Mouse (Mus musculus): Measurements from ENCODE around the gene Lmntd1. TPM values are rescaled to one million over a fixed set of nuclear protein-coding genes. Genes with fewer than 3 reads are reported as not detected.
A peak's percentile ranks its signal among the peaks of the same experiment; 100 is the strongest.

The Lmntd1 gene
- total and polyA plus RNA-seq, 3 experiments = 0.08 to 0.43 (median 0.26) TPM

GRCm38 (mm10) chr6:145530464-145530863, 83.7 kb downstream of the Lmntd1 start:
- in situ Hi-C loops (cut with MboI; ENCODE audit: low pct_ligation_motif_present, low pct_unique_long_range_greater_than_20kb, low sequenced_read_pairs) = no loop called here

GRCm38 (mm10) chr6:145523337-145523736, 90.8 kb downstream of the Lmntd1 start:
- H3K36me3 ChIP-seq (replicated peaks in 1 of 2; ENCODE audit: control insufficient read depth in 1 of 2, insufficient read depth in 1 of 2, low read length in 1 of 2) = no peaks in the 10 kb centered on the region
- H3K27me3 ChIP-seq (replicated peaks) = no peaks in the 10 kb centered on the region
- no peak overlapping the region for H3K4me3 ChIP-seq (replicated peaks in 1 of 3; ENCODE audit: low read depth in 2 of 3, low read length in 2 of 3, poor library complexity in 1 of 3)
- peaks cover 7% of the 10 kb centered on the region for H3K9me3 ChIP-seq (replicated peaks; ENCODE audit: low read length)
- no peak overlapping the region for H3K27ac ChIP-seq (ENCODE audit: insufficient read depth, low read depth)
- TF ChIP-seq EP300 (IDR thresholded peaks at IDR 0.05; ENCODE audit: low read length) (no peak), JUND (conservative IDR thresholded peaks at IDR 0.05; ENCODE audit: low read depth, low read length) (no peak), RCOR1 (conservative IDR thresholded peaks at IDR 0.05; ENCODE audit: low read depth, low read length) (no peak), CHD1 (IDR thresholded peaks at IDR 0.05; ENCODE audit: low read depth, low read length) (no peak), ZC3H11A (IDR thresholded peaks at IDR 0.05; ENCODE audit: low read depth, low read length) (no peak), JUN (IDR thresholded peaks at IDR 0.05; ENCODE audit: insufficient read depth, low read depth, low read length) (no peak), KAT2A (IDR thresholded peaks at IDR 0.05; ENCODE audit: insufficient replicate concordance, low read length) (no peak), BHLHE40 (IDR thresholded peaks at IDR 0.05; ENCODE audit: low read depth, low read length) (no peak), TCF12 (IDR thresholded peaks at IDR 0.05; ENCODE audit: low read depth, low read length) (no peak), MEF2A (IDR thresholded peaks at IDR 0.05; ENCODE audit: borderline replicate concordance, low read depth, low read length) (no peak), IRF4 (IDR thresholded peaks at IDR 0.05; ENCODE audit: low read depth, low read length) (no peak), MXI1 (IDR thresholded peaks at IDR 0.05; ENCODE audit: low read depth, low read length) (no peak), GABPA (IDR thresholded peaks at IDR 0.05; ENCODE audit: insufficient replicate concordance, low read depth, low read length) (no peak), ETS1 (conservative IDR thresholded peaks at IDR 0.05; ENCODE audit: low read depth, low read length) (no peak), UBTF (IDR thresholded peaks at IDR 0.05; ENCODE audit: low read depth, low read length) (no peak), RAD21 (IDR thresholded peaks at IDR 0.05; ENCODE audit: low read depth, low read length) (no peak)
- dilution Hi-C loops (cut with MboI; ENCODE audit: extremely low pct_ligation_motif_present, extremely low pct_unique_long_range_greater_than_20kb, low sequenced_read_pairs) = no loop called here
- no peak for DNase-seq (ENCODE audit: extremely low read depth)
- no peaks in the 10 kb centered on the region for H3K4me1 ChIP-seq (ENCODE audit: control insufficient read depth in 1 of 2, insufficient read depth in 2 of 2)
- H3K4me2 ChIP-seq (ENCODE audit: insufficient read depth, low read depth, poor library complexity, severe bottlenecking) = no peak overlapping the region
- in situ Hi-C loops (cut with MboI; ENCODE audit: low pct_ligation_motif_present, low pct_unique_long_range_greater_than_20kb, low sequenced_read_pairs) = no loop called here
- H3K9ac ChIP-seq (ENCODE audit: insufficient read depth, low read depth) = no peak overlapping the region
- no peaks in the 10 kb centered on the region for H3K79me2 ChIP-seq (replicated peaks; ENCODE audit: control insufficient read depth, extremely low read depth, insufficient read depth, poor library complexity, severe bottlenecking)

More at GRCm38 (mm10) chr6:145530464-145530863, 83.7 kb downstream of the Lmntd1 start:
- Histone ChIP-seq H3K9ac (ENCODE audit: insufficient read depth, low read depth) (no peak overlapping the region), H3K4me2 (ENCODE audit: insufficient read depth, low read depth, poor library complexity, severe bottlenecking) (peak overlapping the region; percentile 78; the same call in 1 of the 2 replicates), H3K9me3 (replicated peaks; ENCODE audit: low read length) (no peaks in the 10 kb centered on the region), H3K79me2 (replicated peaks; ENCODE audit: control insufficient read depth, extremely low read depth, insufficient read depth, poor library complexity, severe bottlenecking) (no peaks in the 10 kb centered on the region), H3K27ac (ENCODE audit: insufficient read depth, low read depth) (no peak overlapping the region), H3K4me1 (ENCODE audit: control insufficient read depth in 1 of 2, insufficient read depth in 2 of 2) (peaks cover 8 to 20% of the 10 kb centered on the region in 2 experiments), H3K27me3 (replicated peaks) (no peaks in the 10 kb centered on the region), H3K4me3 (replicated peaks in 1 of 3; ENCODE audit: low read depth in 2 of 3, low read length in 2 of 3, poor library complexity in 1 of 3) (no peak overlapping the region), H3K36me3 (replicated peaks in 1 of 2; ENCODE audit: control insufficient read depth in 1 of 2, insufficient read depth in 1 of 2, low read length in 1 of 2) (no peaks in the 10 kb centered on the region)
- dilution Hi-C loops (cut with MboI; ENCODE audit: extremely low pct_ligation_motif_present, extremely low pct_unique_long_range_greater_than_20kb, low sequenced_read_pairs) = no loop called here
- TF ChIP-seq ZKSCAN1 (IDR thresholded peaks at IDR 0.05; ENCODE audit: borderline replicate concordance, low read depth, low read length) (no peak), ZNF384 (IDR thresholded peaks at IDR 0.05; ENCODE audit: low read depth, low read length) (no peak), SMC3 (IDR thresholded peaks at IDR 0.05; ENCODE audit: low read depth, low read length) (no peak), POLR2AphosphoS2 (IDR thresholded peaks at IDR 0.05; ENCODE audit: low read depth, low read length) (no peak), NELFE (IDR thresholded peaks at IDR 0.05; ENCODE audit: low read depth, low read length) (no peak), BHLHE40 (IDR thresholded peaks at IDR 0.05; ENCODE audit: low read depth, low read length) (0 out of 2 replicates have a peak, but pooled peaks have one; percentile 12), MEF2A (IDR thresholded peaks at IDR 0.05; ENCODE audit: borderline replicate concordance, low read depth, low read length) (no peak), IRF4 (IDR thresholded peaks at IDR 0.05; ENCODE audit: low read depth, low read length) (peak; percentile 89), SIN3A (IDR thresholded peaks at IDR 0.05; ENCODE audit: low read length) (no peak), EP300 (IDR thresholded peaks at IDR 0.05; ENCODE audit: low read length) (peak; percentile 77), KAT2A (IDR thresholded peaks at IDR 0.05; ENCODE audit: insufficient replicate concordance, low read length) (no peak), UBTF (IDR thresholded peaks at IDR 0.05; ENCODE audit: low read depth, low read length) (no peak), CHD2 (IDR thresholded peaks at IDR 0.05; ENCODE audit: low read length) (peak; percentile 59; the same call in 1 of the 2 replicates), MYC (IDR thresholded peaks at IDR 0.05; ENCODE audit: low read depth, low read length) (no peak), USF1 (IDR thresholded peaks at IDR 0.05; ENCODE audit: low read depth, low read length) (no peak), RAD21 (IDR thresholded peaks at IDR 0.05; ENCODE audit: low read depth, low read length) (no peak), TBP (conservative IDR thresholded peaks at IDR 0.05; ENCODE audit: low read depth, low read length) (no peak), CTCF (conservative IDR thresholded peaks at IDR 0.05 in 1 of 2, IDR thresholded peaks at IDR 0.05 in 1 of 2; ENCODE audit: low read depth in 2 of 2, low read length in 2 of 2) (no peak)
- peak; percentile 83 for DNase-seq (ENCODE audit: extremely low read depth)

Measured in CH12.LX (cell line).